Mouse (Mus musculus) ES-E14 (cell line): ENCODE results near the gene Grid2. TPM values are rescaled to one million over a fixed set of nuclear protein-coding genes. Genes with fewer than 3 reads are reported as not detected.

Source experiments
- DNase-seq: peaks from one replicate; pipeline ENCODE4 v3.0.0-alpha.2; 2013; ENCODE audit warnings: low read depth, low spot score
- H3K27ac ChIP-seq: 2 replicates; pipeline ENCODE4 v1.5.1; 2012; ENCODE audit warnings: low read depth, mild to moderate bottlenecking, low read length, moderate library complexity, mixed read lengths; ENCODE audit not compliant: poor library complexity, insufficient read depth, severe bottlenecking
- H3K36me3 ChIP-seq: 2 replicates; pipeline ENCODE4 v1.6.1; 2012; ENCODE audit warnings: mild to moderate bottlenecking, low read length, moderate library complexity, mixed read lengths; ENCODE audit not compliant: control insufficient read depth, poor library complexity, insufficient read depth, severe bottlenecking
- H3K4me1 ChIP-seq, 2 experiments: fragments of 150-350 bp in 1 of 2; sonication (generic) in 1 of 2; 2 replicates each; pipeline ENCODE4 v1.6.1; 2012; ENCODE audit warnings: low read length in 2 of 2, mild to moderate bottlenecking in 1 of 2, mixed read lengths in 1 of 2; ENCODE audit not compliant: control insufficient read depth in 2 of 2, insufficient read depth in 2 of 2, poor library complexity in 1 of 2
- H3K4me3 ChIP-seq, 2 experiments: fragments of 150-350 bp in 1 of 2; sonication (generic) in 1 of 2; 2 replicates each; pipeline ENCODE4 v1.5.1; 2012; ENCODE audit warnings: low read length in 2 of 2, low read depth in 1 of 2, mild to moderate bottlenecking in 1 of 2, mixed read lengths in 1 of 2; ENCODE audit not compliant: insufficient read depth in 1 of 2, poor library complexity in 1 of 2, severe bottlenecking in 1 of 2
- H3K9ac ChIP-seq: 2 replicates; pipeline ENCODE4 v1.6.1; 2012; ENCODE audit warnings: low read depth, mild to moderate bottlenecking, low read length, mixed read lengths; ENCODE audit not compliant: poor library complexity, insufficient read depth, severe bottlenecking
- H3K9me3 ChIP-seq: fragments of 150-350 bp; sonication (generic); 2 replicates; pipeline ENCODE4 v1.6.1; 2012; ENCODE audit warnings: low read depth, mild to moderate bottlenecking, low read length; ENCODE audit not compliant: control insufficient read depth, insufficient read depth
- CHD2 ChIP-seq: IDR thresholded peaks from 2 replicates; pipeline ENCODE4 v1.6.1; 2014; ENCODE audit warnings: mild to moderate bottlenecking, low read depth, low read length, inconsistent platforms
- HCFC1 ChIP-seq: IDR thresholded peaks from 2 replicates; pipeline ENCODE4 v1.6.1; 2012; ENCODE audit warnings: low read length, inconsistent platforms, borderline replicate concordance; ENCODE audit not compliant: insufficient read depth
- MAFK ChIP-seq: IDR thresholded peaks from 2 replicates; pipeline ENCODE4 v1.6.1; 2014; ENCODE audit warnings: mild to moderate bottlenecking, low read depth, low read length, inconsistent platforms; ENCODE audit not compliant: insufficient read depth
- ZC3H11A ChIP-seq: IDR thresholded peaks from 2 replicates; pipeline ENCODE4 v1.6.1; 2012; ENCODE audit warnings: low read depth, mild to moderate bottlenecking, inconsistent platforms, low read length, borderline replicate concordance
- ZNF384 ChIP-seq: IDR thresholded peaks from 2 replicates; pipeline ENCODE4 v1.6.1; 2012; ENCODE audit warnings: low read depth, low read length, inconsistent platforms
- in situ Hi-C, 2 experiments: fragments of 600-800 bp; cut with MboI; formaldehyde crosslinking; loops; one replicate each; pipeline ENCODE4 v1.15.1; 2025; ENCODE audit warnings: low sequenced_read_pairs in 2 of 2, inconsistent platforms in 1 of 2; ENCODE audit not compliant: unreplicated experiment in 2 of 2
- total RNA-seq: library from RNA; depleted of rRNA; stranded (reverse); fragments of 300-350 nt; gene quantifications from 2 replicates; pipeline ENCODE4 v1.2.3, GENCODE M21; 2012

Gene Grid2
- total RNA-seq, 1 experiment, result 0.94 TPM

DNA sequence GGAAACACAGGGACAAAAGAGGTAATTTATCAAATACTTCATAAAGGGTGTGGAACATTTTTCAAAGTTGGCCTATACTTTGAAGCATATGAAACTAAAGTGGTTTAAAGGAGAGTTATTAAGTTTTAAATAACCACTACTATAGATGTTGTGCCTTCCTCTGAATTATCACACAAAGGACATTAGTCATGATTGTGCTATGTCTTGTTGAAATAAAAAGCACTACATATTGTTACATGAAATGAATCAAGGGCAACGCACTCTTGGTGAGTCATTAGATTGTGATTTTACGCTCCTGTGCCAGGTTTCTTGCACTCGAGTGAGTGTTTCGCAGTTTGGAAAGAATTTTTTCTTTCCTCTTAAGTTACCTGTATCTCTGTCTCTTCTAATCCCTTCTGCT lies 335.0 kb downstream of the Grid2 start:
- TF ChIP-seq CHD2, result no peak
- TF ChIP-seq ZC3H11A, result no peak
- TF ChIP-seq HCFC1, result no peak
- no peak overlapping the region for H3K4me3 ChIP-seq
- H3K4me1 ChIP-seq, result no peaks in the 10 kb centered on the region
- in situ Hi-C loops, result no loop called here
- no peaks in the 10 kb centered on the region for H3K36me3 ChIP-seq
- H3K9me3 ChIP-seq, result no peaks in the 10 kb centered on the region
- no peak overlapping the region for H3K27ac ChIP-seq
- DNase-seq, result no peak
- no peak overlapping the region for H3K9ac ChIP-seq

DNA sequence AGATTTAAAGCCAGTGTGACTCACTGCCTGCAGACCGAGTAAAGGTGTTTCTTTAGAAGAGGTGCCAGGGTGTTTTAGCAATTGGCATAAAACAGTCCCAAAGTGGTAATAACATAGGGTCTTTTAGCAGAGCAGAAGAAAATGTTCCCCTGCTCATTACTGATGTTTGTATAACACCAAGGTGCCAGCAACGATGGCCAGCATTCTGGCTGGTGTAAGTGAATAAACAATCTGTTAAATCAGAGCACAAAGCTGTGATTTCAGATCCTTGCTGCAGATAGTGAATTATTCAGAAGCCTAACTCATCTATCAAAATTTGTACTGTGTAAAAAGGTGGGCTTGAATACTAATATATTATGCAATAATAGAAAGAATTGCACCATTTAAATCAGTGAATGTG lies 353.9 kb downstream of the Grid2 start:
- TF ChIP-seq HCFC1 (no peak), MAFK (no peak), CHD2 (no peak), ZC3H11A (no peak), ZNF384 (no peak)
- Histone ChIP-seq H3K4me3 (no peak overlapping the region), H3K4me1 (no peaks in the 10 kb centered on the region), H3K9ac (no peak overlapping the region), H3K36me3 (no peaks in the 10 kb centered on the region), H3K9me3 (no peaks in the 10 kb centered on the region), H3K27ac (no peak overlapping the region)
- DNase-seq, result no peak
- in situ Hi-C loops, result no loop called here

DNA sequence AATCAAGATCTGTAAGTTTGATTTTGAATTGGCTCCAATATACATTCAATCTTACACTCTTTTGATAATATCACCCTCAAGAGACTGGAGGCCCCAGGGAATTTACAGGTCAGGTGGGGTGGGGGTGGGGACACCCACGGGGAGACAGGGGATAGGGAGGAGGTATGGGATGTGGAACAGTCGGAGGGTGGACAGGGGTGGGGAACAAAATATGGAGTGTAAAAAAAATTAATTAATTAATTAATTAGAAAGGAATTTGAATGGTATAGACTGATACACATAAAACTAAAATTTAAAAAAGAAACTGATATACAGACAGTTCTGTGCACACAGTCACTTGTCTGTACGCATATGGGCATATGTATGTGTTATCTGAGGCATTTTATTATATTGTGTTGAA lies 380.3 kb downstream of the Grid2 start:
- no peak for TF ChIP-seq HCFC1
- TF ChIP-seq CHD2, result no peak
- TF ChIP-seq MAFK, result no peak
- TF ChIP-seq ZC3H11A, result no peak
- no peak for TF ChIP-seq ZNF384
- Histone ChIP-seq H3K4me3 (no peak overlapping the region), H3K36me3 (no peaks in the 10 kb centered on the region), H3K9me3 (no peaks in the 10 kb centered on the region), H3K9ac (no peak overlapping the region), H3K27ac (no peak overlapping the region), H3K4me1 (no peaks in the 10 kb centered on the region)
- no peak for DNase-seq
- in situ Hi-C loops, result no loop called here

DNA sequence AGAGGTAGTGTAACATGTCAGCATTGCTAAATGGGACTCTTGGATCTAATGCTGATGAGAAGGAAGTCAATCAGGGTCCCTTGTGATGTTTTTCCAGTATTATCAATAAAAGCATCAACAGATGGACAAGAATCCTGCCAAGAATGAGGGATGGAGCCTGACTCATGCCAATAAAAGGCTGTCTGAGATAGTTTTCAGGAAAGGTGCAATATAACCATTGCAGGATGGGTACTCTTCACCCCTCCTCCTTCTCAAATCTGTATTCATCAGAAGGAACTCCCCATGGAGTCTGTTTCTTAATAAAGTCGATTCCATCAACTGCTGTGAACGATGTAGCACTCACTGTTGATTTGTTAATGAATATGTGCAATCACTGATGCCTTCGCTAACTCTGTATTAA lies 403.7 kb downstream of the Grid2 start:
- Histone ChIP-seq H3K4me3 (no peak overlapping the region), H3K36me3 (no peaks in the 10 kb centered on the region), H3K9ac (no peak overlapping the region), H3K9me3 (no peaks in the 10 kb centered on the region), H3K4me1 (no peaks in the 10 kb centered on the region), H3K27ac (no peak overlapping the region)
- TF ChIP-seq MAFK (no peak), ZNF384 (no peak), HCFC1 (no peak), ZC3H11A (no peak), CHD2 (no peak)
- in situ Hi-C loops, result no loop called here
- no peak for DNase-seq

DNA sequence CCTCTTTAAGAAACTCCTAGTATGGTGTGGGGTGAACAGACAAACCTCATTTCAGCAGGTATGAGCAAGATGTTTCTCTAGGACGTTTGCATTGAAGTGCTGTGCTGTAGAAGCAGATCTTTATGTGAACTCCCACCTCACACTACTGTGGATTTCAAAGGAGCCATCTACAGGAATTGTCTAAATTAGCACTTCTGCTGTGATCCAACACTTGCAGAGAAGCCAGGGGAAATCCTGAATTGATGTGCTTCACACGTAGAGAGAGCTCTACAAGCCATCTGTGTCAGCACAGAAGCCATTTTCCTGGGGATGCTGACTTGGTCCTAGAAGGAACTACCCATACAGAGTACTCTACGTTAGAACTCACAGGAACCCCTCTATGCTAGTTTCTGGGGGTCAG lies 430.0 kb downstream of the Grid2 start:
- Histone ChIP-seq H3K9me3 (no peaks in the 10 kb centered on the region), H3K4me3 (no peak overlapping the region), H3K4me1 (no peaks in the 10 kb centered on the region), H3K27ac (no peak overlapping the region), H3K9ac (no peak overlapping the region), H3K36me3 (no peaks in the 10 kb centered on the region)
- no peak for DNase-seq
- TF ChIP-seq ZC3H11A (no peak), ZNF384 (no peak)
- in situ Hi-C loops, result no loop called here
